Mouse (Mus musculus) urinary bladder, adult 18-20 months (tissue): ENCODE results near the gene Abhd17b.
"Not testable (repeated sequence)": the region's sequence is repeated elsewhere in the genome, so short reads cannot be mapped to it uniquely, and the experiment has no call there.

Source experiments
- DNase-seq, 2 experiments: peaks; one replicate each; pipeline ENCODE4 v3.0.0; 2022; ENCODE audit warnings: low spot score in 2 of 2, mixed read lengths in 2 of 2

The Abhd17b gene

DNA sequence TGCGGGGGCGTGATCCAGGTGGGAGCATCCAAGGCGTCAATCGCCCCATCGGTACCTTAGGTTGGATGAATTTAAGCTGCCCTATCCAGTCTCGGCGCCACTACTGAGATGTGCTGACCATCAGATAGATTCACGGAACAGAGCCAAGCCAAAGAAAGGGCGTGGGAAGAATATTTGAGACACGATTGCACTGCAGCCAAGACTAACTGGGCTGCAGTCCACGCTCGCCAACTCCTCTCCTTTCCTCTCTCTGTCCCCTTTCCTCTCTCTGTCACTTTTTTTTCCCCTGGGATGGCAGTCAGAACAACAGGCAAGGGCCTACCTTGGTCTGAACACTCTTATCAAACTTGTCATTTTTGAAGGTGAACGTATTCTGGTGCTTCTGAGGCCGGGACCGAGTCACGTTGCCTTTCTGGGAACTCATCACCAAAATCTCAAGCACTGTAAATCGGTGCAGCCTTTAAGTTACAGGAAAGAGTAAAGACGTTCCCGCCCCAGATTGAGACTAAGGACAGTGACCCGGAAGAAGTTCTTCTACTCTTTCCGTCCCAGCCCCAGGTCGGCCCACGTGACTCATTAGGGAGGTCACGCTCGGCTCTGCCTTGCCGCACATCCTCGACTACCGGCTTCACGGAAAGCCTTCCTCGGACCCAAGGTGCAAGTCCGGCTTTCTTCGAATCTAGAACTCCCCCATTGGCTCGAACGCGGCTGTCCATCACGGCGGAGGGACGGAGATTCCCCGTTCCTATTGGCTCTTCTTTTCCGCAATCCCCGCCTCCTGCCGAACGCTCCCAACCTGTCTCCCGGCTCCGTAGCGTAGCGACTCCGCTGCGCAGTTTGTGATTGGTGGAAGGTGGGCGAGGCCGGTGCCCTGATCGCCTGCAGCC, 457 bp upstream of the Abhd17b start, which contains the start of gene 1110059E24Rik:
TSS of gene 1110059E24Rik (minus strand) at position 692 of the 887 bp plus-strand sequence.
- DNase-seq, result peak; percentile 89 to 97

DNA sequence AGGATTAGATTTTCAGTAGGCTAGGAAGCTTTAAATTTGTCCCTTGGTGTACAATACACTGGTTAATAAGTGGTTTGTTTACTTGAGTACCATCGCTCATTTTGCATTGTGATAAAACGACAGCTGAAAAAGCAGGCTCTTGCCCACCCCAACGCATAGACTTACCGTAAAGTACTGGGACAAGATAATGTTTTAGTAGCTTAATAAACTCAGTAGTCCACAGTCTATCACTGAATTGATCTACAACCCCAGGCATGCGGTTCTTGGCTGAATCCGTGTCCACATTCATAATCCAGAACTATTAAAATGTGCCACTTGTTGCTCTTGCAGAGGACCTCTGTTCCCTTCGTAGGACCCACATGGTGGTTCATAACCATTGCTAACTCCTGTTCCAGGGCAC, 1.8 kb downstream of the Abhd17b start:
- DNase-seq, result no peak

DNA sequence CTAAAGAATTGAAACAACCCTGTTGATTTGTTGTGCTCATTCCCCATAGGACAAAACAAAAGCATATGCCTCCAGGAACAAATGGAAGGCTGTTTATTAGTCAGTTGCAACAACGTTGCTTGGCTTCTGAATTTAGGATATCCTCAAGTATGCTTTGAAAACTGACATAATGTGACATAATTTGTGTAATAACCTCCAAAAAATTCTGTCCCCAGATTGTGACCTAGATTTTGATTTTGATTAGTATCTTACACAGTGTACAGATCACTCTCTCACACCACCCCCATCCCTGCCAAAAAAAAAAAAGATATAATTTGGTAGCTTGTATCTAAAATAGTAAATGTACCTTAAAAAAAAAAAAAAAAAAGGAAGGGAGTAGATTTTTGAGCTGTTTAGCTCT, 7.7 kb downstream of the Abhd17b start:
- DNase-seq, result no peak

DNA sequence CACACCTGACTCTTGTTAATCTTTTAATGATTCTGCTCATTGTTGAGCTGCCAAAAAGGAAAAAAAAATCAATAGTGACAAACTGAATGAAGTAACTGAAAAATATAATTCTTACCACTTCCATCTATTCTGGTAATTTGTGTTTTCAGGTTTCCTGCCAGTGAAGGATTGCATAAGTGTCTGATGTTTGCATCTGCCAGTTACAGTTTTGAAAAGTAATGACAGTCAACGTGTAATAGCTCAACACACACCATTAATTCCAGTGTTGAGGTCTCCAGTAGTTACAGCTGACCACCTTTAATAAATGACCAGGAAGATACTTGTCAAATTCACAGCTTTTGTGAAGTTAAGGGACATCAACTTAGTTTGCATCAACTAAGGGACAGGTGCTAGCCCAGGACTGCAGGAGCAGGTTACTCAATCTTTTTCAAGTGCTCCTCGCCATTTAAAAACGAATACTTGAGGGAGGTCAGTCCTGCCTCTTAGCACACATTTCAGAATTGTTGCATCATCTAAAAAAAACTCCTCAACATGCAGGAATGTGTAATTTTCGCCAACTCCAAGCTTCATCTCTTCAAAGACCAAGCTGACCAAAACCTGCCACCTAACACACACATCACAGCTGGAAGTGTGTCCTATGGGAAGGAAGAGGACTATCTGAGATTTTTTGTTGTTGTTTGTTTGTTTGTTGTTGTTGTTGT, 10.9 kb downstream of the Abhd17b start:
- DNase-seq, result no peak

DNA sequence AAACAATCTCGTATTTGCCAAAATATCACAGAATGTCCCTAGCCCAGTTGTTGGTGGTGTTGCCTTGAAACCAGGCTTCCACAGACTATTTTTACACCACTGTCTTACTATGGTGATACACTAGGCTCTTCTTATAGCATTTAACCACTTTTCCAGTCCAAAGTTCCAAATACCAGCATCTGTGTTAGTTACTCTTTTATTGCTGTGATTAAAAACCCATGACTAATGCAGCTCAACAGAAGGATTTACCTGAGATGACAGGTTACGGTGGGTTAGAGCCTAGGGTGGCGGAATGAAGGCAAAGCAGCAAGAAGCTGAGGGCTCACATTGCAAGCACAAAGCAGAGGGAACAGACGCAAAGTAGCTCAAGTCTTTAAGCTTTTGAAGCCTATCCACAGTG, 16.7 kb downstream of the Abhd17b start:
- DNase-seq, result no peak

DNA sequence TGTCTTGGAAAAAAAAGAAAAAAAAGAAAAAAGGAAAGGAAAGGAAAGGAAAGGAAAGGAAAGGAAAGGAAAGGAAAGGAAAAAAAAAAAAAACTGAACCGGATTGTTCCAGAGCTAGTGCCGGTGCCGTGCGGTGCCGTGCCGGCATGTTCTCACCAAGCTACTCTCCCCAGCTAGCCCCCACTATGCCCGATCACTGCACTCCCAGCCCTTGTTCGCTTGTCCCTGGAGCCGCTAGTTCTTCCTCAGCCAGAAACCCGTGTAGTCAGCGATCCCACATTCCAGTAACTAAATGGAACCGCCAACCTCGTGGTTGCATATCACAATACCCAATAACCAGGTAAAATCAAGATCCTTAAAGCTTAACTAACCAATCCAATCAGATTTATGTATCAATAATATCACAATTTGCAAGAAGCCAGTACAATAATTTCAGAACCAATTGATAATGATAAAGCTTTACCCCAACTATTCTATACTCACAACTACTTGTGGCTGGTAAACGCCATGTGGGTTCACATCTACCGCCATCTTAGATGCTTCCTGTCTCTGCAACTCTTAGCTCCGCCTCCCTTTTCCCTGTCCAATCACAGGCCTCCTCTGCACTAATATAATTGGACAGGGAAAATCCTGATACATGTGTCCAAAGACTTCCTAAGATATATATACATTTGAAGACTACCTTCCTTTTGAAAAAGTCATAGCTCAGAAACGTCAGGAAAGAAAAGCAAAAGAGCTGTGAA, 21.5 kb downstream of the Abhd17b start:
- DNase-seq, result no peak

DNA sequence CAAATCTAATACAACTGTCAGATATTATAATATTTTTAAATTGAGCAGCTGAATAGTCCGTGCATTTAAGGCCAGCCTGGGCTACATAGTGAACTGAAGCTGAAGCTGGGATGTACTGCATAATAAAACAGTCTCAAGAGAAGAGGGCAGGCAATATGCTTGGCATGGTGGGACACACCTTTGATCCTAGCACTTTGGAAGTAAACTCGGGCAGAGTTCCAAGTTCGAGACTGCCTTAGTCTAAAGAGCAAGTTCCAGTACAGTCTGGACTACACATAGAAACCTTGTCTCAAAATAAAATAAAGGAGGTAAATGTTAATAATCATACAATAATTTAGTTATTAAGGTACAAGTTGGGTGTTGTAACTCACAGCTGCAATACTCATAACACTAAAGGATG, 27.1 kb downstream of the Abhd17b start:
- no peak for DNase-seq

DNA sequence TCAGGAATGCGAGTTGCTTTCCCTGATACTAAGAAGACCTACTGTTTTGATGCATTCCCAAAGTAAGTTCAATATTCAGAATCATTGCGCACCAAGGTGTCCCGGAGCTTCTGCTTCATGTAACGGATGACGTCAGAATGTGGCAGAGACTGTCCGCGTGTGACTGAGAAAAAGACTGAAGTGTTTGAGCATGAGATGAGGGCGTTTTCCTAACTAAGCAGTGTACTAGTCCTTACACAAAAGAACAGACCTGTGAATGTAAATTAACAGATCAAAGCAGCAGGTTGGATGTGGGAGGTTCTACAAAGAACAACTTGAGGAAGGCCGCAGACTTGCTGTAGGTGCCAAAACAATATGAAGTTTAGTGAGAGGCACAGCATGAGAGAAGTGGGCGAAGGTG, 28.0 kb downstream of the Abhd17b start:
- DNase-seq, result no peak

DNA sequence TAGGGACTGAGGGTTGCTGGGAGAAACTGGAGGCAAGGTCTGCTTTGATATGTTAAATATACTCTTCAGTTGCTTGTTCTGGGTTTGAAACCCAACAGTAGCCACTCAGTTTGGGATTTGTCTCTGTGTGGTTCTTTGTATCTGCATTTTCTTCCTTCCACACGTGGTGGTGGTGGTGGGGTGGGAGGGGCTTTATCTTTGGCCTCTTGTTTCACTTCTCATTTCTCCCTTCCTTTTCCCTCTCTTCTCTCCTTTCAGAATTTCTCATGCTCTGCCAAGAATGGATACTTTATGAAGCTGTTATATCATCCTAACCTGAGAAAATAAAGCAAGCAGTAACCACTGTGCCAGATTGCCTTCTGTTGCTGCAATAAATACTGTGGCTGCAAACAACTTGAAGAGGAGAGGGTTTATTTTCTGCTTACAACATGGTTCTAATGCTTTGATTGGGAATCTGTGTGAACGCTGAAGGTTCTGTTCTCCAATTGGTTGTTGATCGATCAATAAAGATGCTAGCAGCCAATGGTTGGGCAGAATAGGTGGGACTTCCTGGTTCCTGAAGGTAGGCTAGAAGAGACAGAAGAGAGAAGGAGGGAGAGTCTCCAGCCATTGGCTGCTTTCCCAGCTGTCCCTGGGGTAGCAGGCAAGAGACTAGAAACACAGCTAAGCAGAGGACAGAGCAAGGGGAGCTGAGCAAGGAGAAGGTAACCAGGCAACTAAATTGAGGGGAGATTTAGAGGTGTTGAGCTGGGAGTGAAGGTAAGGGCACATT, 60.5 kb downstream of the Abhd17b start:
- DNase-seq, result no peak

DNA sequence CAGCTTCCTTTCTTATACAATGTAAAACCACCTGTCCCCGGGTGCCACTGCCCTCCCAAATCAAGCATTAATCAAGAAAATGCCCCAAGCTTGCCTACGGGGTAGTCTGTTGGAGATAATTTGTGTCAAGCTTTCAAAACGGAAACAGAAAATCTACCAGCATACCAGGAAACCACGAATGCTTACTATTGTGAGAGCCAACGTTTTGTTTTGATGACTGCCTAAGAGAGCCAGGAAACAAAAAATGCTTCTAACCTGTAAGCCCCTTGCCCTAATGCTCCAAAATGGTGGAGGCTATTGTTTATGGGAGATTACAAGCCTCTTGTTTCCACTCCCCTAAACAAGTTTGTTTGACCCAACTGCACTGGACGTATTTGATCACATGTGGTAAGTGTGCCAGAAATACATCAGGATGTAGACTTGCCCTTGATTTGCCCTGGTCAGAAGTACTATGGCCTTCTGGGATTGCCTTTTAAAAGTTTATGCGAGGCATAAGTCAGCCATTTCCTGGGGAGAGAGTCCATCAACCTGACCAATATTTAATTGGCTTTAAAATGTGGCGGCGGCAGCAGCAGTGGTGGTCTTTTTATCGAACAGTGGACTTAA, 61.4 kb downstream of the Abhd17b start:
- no peak for DNase-seq

DNA sequence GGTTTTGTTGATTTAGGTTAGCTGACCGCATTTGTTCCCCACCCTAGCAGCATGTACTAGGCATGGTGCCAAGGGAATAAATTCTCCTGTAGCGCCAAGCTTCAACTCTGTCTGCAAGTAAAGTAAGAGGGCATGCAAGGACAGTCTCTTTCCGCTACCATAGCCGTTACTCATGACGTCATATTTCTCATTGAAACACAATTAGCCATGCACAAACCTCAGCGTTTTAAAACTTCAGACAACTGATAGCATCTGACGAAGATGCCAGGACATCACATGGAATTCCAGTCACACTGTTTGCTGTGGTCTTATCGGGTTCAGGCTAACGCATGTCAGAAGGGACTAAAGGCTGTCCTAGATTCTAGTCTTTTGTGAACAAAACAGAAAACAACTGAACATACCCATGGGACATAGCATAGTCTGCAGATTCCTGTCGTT, 62.0 kb downstream of the Abhd17b start:
- DNase-seq, result no peak

DNA sequence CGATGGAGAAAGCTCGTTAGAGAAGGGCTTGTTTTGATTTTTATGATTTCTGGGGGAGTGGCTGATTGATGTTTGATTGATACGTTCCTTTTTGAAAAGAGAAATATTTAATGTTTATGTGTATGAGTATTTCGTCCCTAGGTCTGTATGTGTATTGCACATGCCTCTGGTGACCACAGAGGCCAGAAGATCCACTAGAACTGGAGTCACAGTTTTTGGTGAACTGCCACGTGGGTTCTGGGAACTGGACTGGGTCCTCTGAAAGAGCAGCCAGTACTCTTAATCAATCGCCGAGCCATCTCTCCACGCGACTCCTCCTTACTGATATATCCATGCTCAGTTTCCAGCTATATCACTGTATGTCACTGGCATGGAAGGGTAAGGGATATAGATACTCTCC, 62.5 kb downstream of the Abhd17b start:
- no peak for DNase-seq

DNA sequence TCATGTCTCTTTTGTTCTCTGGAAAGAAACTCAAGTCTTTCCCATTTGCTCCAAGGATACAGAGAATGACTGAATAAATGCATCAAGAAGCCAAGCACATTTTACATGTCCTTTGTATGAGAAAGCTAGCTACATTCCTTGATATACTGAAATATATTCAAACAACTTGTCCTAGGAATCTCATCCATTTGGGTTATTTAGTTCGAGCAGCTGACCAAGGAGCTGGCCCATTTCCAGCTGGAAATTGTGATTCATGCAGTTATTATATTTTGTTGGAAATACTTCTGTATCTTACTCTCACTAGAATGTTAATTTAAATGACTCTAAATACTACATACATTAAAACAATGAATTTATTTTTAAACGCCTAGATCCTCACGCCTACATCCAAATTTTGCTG, 63.5 kb downstream of the Abhd17b start:
- no peak for DNase-seq

DNA sequence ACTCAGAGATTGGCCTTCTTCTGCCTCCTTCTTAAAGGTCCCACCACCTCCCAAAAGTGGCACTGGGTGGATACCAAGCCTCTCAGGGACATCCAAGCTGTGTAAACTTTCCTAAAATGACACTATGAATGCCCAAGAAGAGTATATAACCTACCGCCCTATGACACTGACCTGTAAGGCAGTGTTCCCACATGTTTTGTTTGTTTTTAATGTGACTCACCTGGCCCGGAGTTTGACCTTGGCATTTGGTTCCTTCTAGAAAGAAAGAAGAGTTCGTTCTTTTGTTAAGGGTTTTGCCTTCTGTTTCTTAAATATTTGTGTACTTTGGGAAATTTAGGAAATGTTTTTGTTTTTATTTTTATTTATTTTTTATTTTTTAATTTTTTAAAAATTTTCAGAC, 66.2 kb downstream of the Abhd17b start:
- DNase-seq, result no peak

DNA sequence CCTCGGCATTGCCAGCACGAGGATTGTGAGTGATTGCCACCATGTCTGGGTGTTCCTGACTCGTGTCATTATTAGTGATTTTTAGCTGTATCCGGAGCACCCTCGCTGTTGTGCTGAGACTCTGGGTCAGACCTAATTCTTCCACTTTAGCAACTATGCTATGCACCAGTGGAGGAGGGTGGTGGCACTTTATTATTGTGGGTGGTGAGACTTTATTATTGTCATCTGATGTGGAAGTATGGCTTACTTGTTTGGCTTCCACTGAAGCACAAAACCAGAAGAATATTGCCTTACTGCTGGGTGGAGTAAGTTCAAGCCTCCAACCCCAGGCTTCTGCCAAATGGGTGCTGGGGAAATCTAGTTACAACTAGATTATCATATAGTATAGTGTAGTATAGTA, 68.0 kb downstream of the Abhd17b start:
- no peak for DNase-seq

DNA sequence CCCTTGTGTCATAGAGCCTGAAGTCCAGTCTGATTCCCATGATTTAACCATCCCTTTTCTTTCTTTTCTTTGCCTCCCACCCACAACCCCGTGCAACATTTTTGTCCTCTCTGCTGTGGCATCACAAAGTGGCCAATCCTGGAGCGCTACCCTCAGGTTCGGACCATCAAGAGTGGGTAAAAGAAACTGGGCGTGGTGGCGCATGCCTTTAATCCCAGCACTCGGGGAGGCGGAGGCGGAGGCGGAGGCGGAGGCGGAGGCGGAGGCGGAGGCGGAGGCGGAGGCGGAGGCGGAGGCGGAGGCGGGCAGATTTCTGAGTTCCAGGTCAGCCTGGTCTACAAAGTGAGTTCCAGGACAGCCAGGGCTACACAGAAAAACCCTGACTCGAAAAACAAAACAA, 70.3 kb downstream of the Abhd17b start:
- not testable (repeated sequence) for DNase-seq

DNA sequence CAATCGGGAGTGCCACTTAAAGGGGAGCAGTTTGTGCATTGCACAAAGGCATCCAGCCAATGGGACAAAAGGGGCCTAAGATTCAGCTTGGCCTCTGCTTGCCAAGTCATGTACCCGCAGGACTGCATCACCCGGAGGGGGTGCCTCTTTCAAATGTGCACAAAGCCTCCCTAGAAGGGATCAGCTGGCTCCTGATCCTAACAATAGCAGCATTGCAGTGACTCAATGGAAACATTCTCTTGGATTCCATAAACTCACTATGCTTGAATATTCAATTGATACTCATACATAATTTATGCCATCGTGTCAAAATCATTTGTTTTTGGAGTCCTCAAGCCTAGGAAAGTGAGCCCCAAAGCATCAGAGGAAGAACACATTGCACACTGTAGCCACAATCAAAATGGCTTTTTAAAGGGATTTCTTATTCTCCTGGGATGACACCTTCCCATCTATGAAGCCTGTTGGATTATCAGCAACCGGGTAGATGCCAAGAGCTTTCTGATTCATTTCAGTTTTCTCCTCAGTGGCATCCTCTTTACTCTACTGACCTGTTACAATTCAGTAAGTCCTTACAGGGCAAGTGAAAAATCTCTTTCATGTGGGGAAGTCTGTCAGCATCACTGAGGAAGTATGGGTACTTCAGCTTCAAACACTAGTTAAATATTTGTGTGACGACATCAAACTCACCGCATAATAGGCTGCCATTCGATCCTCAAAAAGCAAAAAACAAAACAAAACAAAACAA, 71.1 kb downstream of the Abhd17b start:
- no peak for DNase-seq

DNA sequence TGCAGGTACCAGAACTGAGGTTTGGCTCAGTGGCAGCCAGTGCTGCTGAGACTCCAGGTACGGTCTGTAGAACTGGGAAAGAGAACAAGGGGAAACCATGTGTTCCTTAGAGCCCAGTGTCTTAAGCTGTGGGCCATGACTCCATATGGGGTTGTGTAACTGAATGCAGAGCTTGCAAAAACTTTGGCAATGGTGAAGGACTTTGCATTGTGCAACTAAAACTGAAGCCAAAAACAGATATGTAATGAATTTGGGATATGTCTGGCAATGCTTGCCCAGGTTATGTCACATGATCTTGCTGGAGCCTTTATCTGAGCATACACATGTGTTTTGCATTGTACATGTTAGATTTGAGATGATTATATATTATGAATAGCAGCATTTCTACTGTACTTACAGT, 72.2 kb downstream of the Abhd17b start:
- DNase-seq, result no peak

DNA sequence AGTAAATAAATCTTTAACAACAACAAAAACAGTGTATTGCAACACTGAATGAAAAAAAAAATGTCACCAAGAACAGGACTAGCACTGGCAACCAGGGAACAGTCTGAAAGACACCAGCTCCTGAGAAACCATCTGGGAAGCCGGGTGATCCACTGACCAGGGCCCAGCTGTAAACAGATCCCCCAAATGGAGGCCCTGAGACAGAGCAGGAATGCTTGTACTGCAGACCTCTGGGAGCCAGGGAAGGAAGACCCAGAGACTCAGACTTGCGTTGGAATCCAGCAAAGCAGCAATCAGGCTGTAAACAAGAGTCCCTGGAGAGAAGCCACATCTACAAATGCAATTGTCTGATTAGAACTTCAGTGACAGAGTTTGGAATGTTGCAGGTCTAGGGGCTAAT, 74.1 kb downstream of the Abhd17b start:
- no peak for DNase-seq

DNA sequence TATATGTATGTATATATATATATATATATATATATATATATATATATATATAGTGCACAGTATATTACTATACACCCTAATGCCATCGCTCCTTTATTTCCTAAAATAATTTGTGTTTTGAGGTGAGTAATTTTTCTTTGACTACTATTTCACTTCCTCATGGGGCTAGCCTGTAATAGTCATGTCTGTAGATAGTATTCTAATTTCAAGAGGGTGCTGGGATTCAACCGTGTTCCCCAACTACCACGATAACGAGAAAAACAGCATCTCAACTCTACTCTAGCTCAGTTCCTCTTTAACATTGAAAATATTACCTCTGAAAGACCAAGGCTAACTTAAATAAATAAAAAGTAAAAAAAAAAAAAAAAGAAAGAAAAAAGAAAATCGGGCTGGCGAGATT, 75.4 kb downstream of the Abhd17b start:
- DNase-seq, result no peak
